Mouse (Mus musculus) lung, postnatal 10 days (tissue): ENCODE measurements around the gene Psme3.

ENCODE experiments used
- DNase-seq: peaks from one replicate; pipeline ENCODE4 v3.0.0; 2021

The Psme3 gene

GRCm38 (mm10) chr11:101355916-101356315 is 39.9 kb downstream of the Psme3 start:
- no peak for DNase-seq

- no peak for DNase-seq
These were observed 41.6 kb downstream of the Psme3 start for GRCm38 (mm10) chr11:101357505-101358182.

- no peak for DNase-seq
These were observed 43.8 kb downstream of the Psme3 start for GRCm38 (mm10) chr11:101359776-101360175.

GRCm38 (mm10) chr11:101360651-101361113 is 44.7 kb downstream of the Psme3 start:
- DNase-seq: peak; percentile 27

GRCm38 (mm10) chr11:101364531-101364931 is 48.5 kb downstream of the Psme3 start:
- DNase-seq: no peak

- no peak for DNase-seq
These were observed 51.4 kb downstream of the Psme3 start, which contains the start of gene G6pc for GRCm38 (mm10) chr11:101367326-101367935. G6pc (plus strand) TSS chr11:101367561.

- DNase-seq: no peak
These were observed 54.1 kb downstream of the Psme3 start for GRCm38 (mm10) chr11:101370141-101370540.
